Mouse (Mus musculus) lung, postnatal 14 days (tissue): ENCODE results near the gene Mrpl40.

Source experiments
- DNase-seq: peaks from one replicate; pipeline ENCODE4 v3.0.0; 2021

Gene Mrpl40

DNA sequence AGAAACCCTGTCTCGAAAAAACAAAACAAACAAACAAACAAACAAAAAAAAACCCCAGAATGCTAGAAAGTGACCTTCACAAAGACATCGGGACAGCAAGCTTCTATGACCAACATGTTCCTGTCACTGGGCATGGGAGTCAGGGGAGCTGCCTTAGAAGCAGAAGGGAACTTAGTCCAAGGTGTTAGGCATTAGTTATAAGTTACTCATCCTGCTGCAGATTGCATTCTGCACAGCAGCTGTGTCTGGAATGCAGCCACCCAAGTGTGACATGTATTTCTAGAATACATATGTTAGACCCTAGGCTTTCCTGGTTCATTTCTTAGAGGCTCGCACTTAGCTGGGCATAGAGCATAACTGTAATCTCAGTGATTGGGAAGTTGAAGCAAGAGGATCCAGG, 48.0 kb downstream of the Mrpl40 start:
- no peak for DNase-seq

DNA sequence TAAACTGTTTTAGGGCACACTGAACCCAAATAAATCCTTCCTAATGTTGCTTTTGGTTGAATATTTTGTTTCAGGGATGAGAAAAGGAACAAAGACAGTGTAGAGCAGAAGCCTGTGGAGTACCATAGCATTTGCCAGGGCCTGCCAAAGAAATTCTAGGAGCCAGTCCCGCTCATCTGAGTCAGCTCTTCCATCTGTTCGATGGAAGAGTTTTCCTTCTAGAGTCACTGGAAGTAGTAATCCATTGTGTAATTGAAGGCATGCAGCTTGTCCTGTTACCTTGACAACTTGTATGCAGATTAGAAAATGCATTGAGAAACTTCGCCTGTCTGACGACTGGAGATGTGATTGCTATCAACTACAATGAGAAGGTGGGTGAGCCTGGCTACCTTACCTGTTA, 53.7 kb downstream of the Mrpl40 start:
- no peak for DNase-seq

GRCm38 (mm10) chr16:18822356-18822755, 54.3 kb downstream of the Mrpl40 start:
- DNase-seq, result no peak
